Mouse (Mus musculus): ENCODE results near the gene Snx14.

DNA sequence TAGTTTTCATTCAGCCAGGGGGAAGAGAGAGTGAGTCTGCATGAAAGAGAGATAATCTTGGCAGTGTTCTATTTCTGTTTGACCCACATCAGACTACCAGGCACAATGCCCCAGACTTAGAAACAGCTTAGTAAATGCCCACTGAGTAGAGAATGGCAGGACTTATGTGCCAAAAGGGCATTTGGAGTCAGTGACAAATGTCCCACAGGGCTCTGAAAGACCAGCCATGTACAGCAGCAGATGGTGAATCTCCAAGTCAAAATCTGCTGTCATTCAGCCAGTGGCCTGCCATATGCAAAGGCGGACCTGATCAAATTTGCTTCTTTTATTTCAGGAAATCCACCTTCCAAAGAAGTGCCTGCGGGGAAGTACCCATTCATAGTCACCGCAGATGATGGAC lies 75.7 kb downstream of the Snx14 start:
- TF ChIP-seq POLR2A (IDR thresholded peaks at IDR 0.05; ENCODE audit: low read depth, low read length): no peak
- TF ChIP-seq CTCF (IDR thresholded peaks at IDR 0.05; ENCODE audit: extremely low read depth, insufficient read depth, insufficient read length, insufficient replicate concordance): no peak

All from spleen, adult 2 months (tissue).